In the genomic region with DNA sequence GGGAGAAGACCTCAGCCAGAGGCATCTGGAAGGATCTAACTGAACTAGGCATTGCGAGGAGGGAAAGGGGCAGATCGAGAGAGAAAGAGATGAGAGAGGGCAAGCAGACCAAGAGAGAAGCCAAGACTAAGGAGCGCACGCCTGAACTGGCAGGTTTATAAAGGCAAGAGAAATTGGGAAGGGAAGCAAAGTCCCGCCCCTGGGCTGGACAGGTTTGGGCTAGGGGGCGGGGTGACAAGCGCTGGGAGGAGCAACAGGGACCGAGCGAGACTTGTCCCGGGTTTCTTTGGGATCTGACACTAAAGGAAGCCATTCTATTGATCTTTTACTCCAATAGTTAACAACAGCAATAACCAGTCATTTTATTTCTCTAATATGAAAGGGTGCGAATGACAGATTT, we compare ENCODE assay signal across 23 mouse cellular contexts. TPM values are rescaled to one million over a fixed set of nuclear protein-coding genes. Genes with fewer than 3 reads are reported as not detected.
A peak's percentile ranks its signal among the peaks of the same experiment; 100 is the strongest.
DNase-seq lines count a peak whose midpoint lies in the region; ATAC-seq and TF ChIP-seq lines count a peak whose summit lies in the region.
"Had no signal": no experiment of that assay in that cellular context is flagged by ENCODE, and none has a peak within 500 bp of the region (broad histone marks: within the 10 kb centered on the region; RNA-seq: fewer than 3 reads in every experiment).

No protein-coding gene starts in this region.

- H3K4me1 ChIP-seq in intestine, embryonic 14.5 days (replicated peaks; ENCODE audit: control insufficient read depth, insufficient read depth, low read length), result no peaks in the 10 kb centered on the region; the same call in 1 of the 2 replicates
- no peaks in the 10 kb centered on the region for H3K4me1 ChIP-seq in intestine, postnatal 0 days (replicated peaks; ENCODE audit: control insufficient read depth, insufficient read depth, low read length)
- H3K4me1 ChIP-seq in megakaryocyte, embryonic 14.5 days, result peaks cover 13% of the 10 kb centered on the region; the same call in 1 of the 2 replicates
- H3K4me1 ChIP-seq in stomach, embryonic 16.5 days (ENCODE audit: control insufficient read depth, insufficient read depth, low read length), result peaks cover 11% of the 10 kb centered on the region
- H3K4me1 ChIP-seq: neural tube, embryonic 12.5 days had no signal

- H3K27me3 ChIP-seq in intestine, embryonic 14.5 days (replicated peaks; ENCODE audit: control insufficient read depth, insufficient read depth, low read length), result no peaks in the 10 kb centered on the region
- no peaks in the 10 kb centered on the region for H3K27me3 ChIP-seq in intestine, postnatal 0 days (replicated peaks; ENCODE audit: control insufficient read depth, insufficient read depth, low read length)
- H3K27me3 ChIP-seq in megakaryocyte, embryonic 14.5 days (replicated peaks), result peaks cover 2% of the 10 kb centered on the region
- H3K27me3 ChIP-seq in stomach, embryonic 16.5 days (ENCODE audit: control insufficient read depth, insufficient read depth, low read length), result no peaks in the 10 kb centered on the region
- H3K27me3 ChIP-seq: heart, embryonic 12.5 days; hindbrain, embryonic 13.5 days; neural tube, embryonic 12.5 days; Patski had no signal

- 52% methylated on average over 11 of the region's 11 CpGs for WGBS in intestine, embryonic 14.5 days
- 62% methylated on average over 11 of the region's 11 CpGs for WGBS in intestine, postnatal 0 days
- WGBS in stomach, embryonic 16.5 days, result 60% methylated on average over 11 of the region's 11 CpGs

- H3K9ac ChIP-seq in intestine, embryonic 14.5 days (ENCODE audit: low read length), result no peak overlapping the region
- H3K9ac ChIP-seq in intestine, postnatal 0 days (ENCODE audit: low read depth, low read length), result no peak overlapping the region
- H3K9ac ChIP-seq in stomach, embryonic 16.5 days (ENCODE audit: low read length), result no peak overlapping the region
- H3K9ac ChIP-seq: heart, embryonic 12.5 days; hindbrain, embryonic 13.5 days; neural tube, embryonic 12.5 days had no signal

- no peak for TF ChIP-seq CTCF in intestine, postnatal 0 days (IDR thresholded peaks at IDR 0.05; ENCODE audit: low read depth)

- peaks cover 25% of the 10 kb centered on the region for H3K36me3 ChIP-seq in intestine, embryonic 14.5 days (ENCODE audit: control insufficient read depth, insufficient read depth, low read length)
- peaks cover 11% of the 10 kb centered on the region; the same call in 1 of the 2 replicates for H3K36me3 ChIP-seq in intestine, postnatal 0 days (ENCODE audit: control insufficient read depth, insufficient read depth)
- peaks cover 55% of the 10 kb centered on the region for H3K36me3 ChIP-seq in megakaryocyte, embryonic 14.5 days (replicated peaks; ENCODE audit: low read length)
- no peaks in the 10 kb centered on the region for H3K36me3 ChIP-seq in stomach, embryonic 16.5 days (ENCODE audit: control insufficient read depth, insufficient read depth, low read length)

- H3K27ac ChIP-seq in intestine, embryonic 14.5 days (ENCODE audit: low read depth), result 0 out of 2 replicates have a peak overlapping the region, but pooled peaks have one; percentile 47
- no peak overlapping the region for H3K27ac ChIP-seq in intestine, postnatal 0 days (ENCODE audit: low read depth, low read length)
- peak overlapping the region; percentile 47; the same call in 1 of the 2 replicates for H3K27ac ChIP-seq in stomach, embryonic 16.5 days (ENCODE audit: low read length)
- H3K27ac ChIP-seq: hindbrain, embryonic 13.5 days; kidney, postnatal 0 days; layer of hippocampus, adult 2 months; midbrain, embryonic 10.5 days; neural tube, embryonic 12.5 days had no signal

- 0 out of 2 replicates have a peak, but pooled peaks have one; percentile 16 for ATAC-seq in intestine, embryonic 14.5 days (replicated peaks; ENCODE audit: low FRiP score, low TSS enrichment, low read depth)
- no peak for ATAC-seq in intestine, postnatal 0 days
- no peak for ATAC-seq in megakaryocyte, adult 5-6 weeks (ENCODE audit: poor library complexity, severe bottlenecking)
- no peak for ATAC-seq in stomach, embryonic 16.5 days (ENCODE audit: insufficient read depth, low FRiP score)
- ATAC-seq: activated CD4-positive, CD25-positive, alpha-beta regulatory T cell, adult 4 months; lung, postnatal 0 days; Patski had no signal

- DNase-seq in intestine, embryonic 14.5 days (ENCODE audit: low spot score), result no peak
- DNase-seq in ZHBTc4 (ENCODE audit: low read depth, low spot score), result peak; percentile 80
- DNase-seq in layer of hippocampus, adult 9-11 months, result no peak
- DNase-seq: adrenal gland, postnatal 10 days; cerebellum, postnatal 10 days; gastrocnemius, adult 2 months; kidney, adult 18-20 months; liver; right cerebral cortex, adult 18-20 months; thymus, adult 2 months had no signal

- no peak overlapping the region for H3K4me2 ChIP-seq in intestine, embryonic 14.5 days (ENCODE audit: low read length)
- H3K4me2 ChIP-seq in intestine, postnatal 0 days (replicated peaks; ENCODE audit: low read depth), result no peak overlapping the region
- no peak overlapping the region for H3K4me2 ChIP-seq in stomach, embryonic 16.5 days (ENCODE audit: low read depth, low read length)
- H3K4me2 ChIP-seq: heart, embryonic 12.5 days; hindbrain, embryonic 13.5 days; neural tube, embryonic 12.5 days had no signal

- no peak overlapping the region for H3K4me3 ChIP-seq in intestine, embryonic 14.5 days (ENCODE audit: low read depth, low read length)
- no peak overlapping the region for H3K4me3 ChIP-seq in intestine, postnatal 0 days (ENCODE audit: low read depth, low read length)
- H3K4me3 ChIP-seq in megakaryocyte, embryonic 14.5 days (replicated peaks), result peak overlapping the region; percentile 6
- H3K4me3 ChIP-seq in stomach, embryonic 16.5 days (replicated peaks; ENCODE audit: low read length), result no peak overlapping the region
- H3K4me3 ChIP-seq: gastrocnemius, adult 2 months; heart, embryonic 12.5 days; hindbrain, embryonic 13.5 days; layer of hippocampus, adult 2 months; midbrain, embryonic 10.5 days; neural tube, embryonic 12.5 days had no signal

- no peaks in the 10 kb centered on the region for H3K9me3 ChIP-seq in intestine, embryonic 14.5 days (ENCODE audit: control insufficient read depth, low read length)
- H3K9me3 ChIP-seq in intestine, postnatal 0 days (ENCODE audit: control insufficient read depth), result no peaks in the 10 kb centered on the region
- no peaks in the 10 kb centered on the region for H3K9me3 ChIP-seq in megakaryocyte, embryonic 14.5 days
- no peaks in the 10 kb centered on the region for H3K9me3 ChIP-seq in stomach, embryonic 16.5 days (replicated peaks; ENCODE audit: control insufficient read depth, low read length)
- H3K9me3 ChIP-seq: heart, embryonic 12.5 days; hindbrain, embryonic 13.5 days; midbrain, embryonic 10.5 days; neural tube, embryonic 12.5 days had no signal

RNA-seq across cellular contexts. Expression of gene Kmt2e, which starts 31.1 kb away (rescaled TPM):
- polyA plus RNA-seq in intestine, embryonic 14.5 days (2014; fragmentation: Nextera tagmentation; extraction: Ambion mirVana), result 80.7 and 85.5 TPM in 2 replicates
- polyA plus RNA-seq in intestine, postnatal 0 days (2015; fragmentation: Nextera tagmentation; extraction: Ambion mirVana), result 44.8 and 49.3 TPM in 2 replicates
- 4.6 and 6.2 TPM in 2 replicates for polyA plus RNA-seq in megakaryocyte, embryonic 14.5 days (2012; ENCODE audit: insufficient read depth, low replicate concordance)
- 148 and 158 TPM in 2 replicates for total RNA-seq in megakaryocyte, adult 5-6 weeks (2015)
- 63.3 and 69.2 TPM in 2 replicates for total RNA-seq in megakaryocyte, adult 5-6 weeks (2017)
- 90.9 and 94.0 TPM in 2 replicates for polyA plus RNA-seq in stomach, embryonic 16.5 days (2015; fragmentation: Nextera tagmentation; extraction: Ambion mirVana)
